Mouse (Mus musculus): ENCODE data around the gene Serpinb3d. TPM values are rescaled to one million over a fixed set of nuclear protein-coding genes. Genes with fewer than 3 reads are reported as not detected.

Serpinb3d gene
- not detected for polyA plus RNA-seq (2014; fragmentation: Illumina TruSeq; extraction: RNeasy Lipid Tissue Mini Kit (QIAGEN cat#74804); ENCODE audit: low read depth, low replicate concordance)

DNA sequence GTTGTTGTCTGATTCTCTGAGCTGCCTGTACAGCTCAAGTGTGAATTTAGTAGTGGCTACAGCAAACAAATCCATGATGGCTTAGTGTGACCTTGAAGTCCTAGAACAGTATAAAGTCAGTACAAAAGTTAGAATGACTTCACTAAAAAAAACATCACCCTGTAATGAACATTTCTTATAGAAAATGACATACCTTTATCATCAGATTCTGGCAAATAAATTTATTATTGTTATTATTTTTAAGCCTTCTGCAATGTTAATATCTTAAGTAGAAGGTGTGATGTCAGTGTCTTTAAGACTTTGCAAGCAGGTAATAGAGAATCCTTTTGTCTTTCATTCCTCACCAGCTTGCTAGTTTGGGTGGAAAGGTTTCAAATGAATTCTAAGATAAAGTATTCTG lies at the start of gene Serpinb3d:
Serpinb3d (minus strand) TSS at position 101 of the 400 bp plus-strand sequence.

DNA sequence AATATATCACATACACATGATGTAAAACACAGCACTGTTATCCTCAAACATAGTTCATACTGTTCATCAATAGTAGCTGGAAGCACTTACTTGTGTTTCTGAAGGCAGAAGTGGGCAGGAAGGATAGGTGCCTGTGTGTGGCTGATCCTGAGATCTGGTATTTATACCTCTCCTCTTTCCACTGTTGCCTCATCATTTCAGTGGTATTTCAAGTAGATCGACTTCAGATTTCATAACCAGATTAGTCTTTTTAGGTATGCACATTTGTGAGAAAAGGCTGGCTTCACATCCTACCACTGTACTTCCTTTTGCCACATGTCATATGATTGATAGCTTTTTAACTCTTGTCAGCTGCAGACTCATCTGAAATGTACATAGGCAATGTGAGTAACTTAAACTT lies 31.1 kb downstream of the Serpinb3d start, which contains the start of gene Serpinb3a:
Serpinb3a (minus strand) TSS at position 101 of the 400 bp plus-strand sequence.

Other genes with a start within 250 kb of the Serpinb3d start
- gene Serpinb5, start 222.3 kb downstream of the Serpinb3d start, polyA plus RNA-seq (2014; fragmentation: Illumina TruSeq; extraction: RNeasy Lipid Tissue Mini Kit (QIAGEN cat#74804); ENCODE audit: low read depth, low replicate concordance), result not detected
- gene Serpinb12, start 149.1 kb downstream of the Serpinb3d start, polyA plus RNA-seq (2014; fragmentation: Illumina TruSeq; extraction: RNeasy Lipid Tissue Mini Kit (QIAGEN cat#74804); ENCODE audit: low read depth, low replicate concordance), result not detected
- gene Serpinb13, start 102.5 kb downstream of the Serpinb3d start, polyA plus RNA-seq (2014; fragmentation: Illumina TruSeq; extraction: RNeasy Lipid Tissue Mini Kit (QIAGEN cat#74804); ENCODE audit: low read depth, low replicate concordance), result not detected
- not detected for gene Serpinb3a, start 31.2 kb downstream of the Serpinb3d start, polyA plus RNA-seq (2014; fragmentation: Illumina TruSeq; extraction: RNeasy Lipid Tissue Mini Kit (QIAGEN cat#74804); ENCODE audit: low read depth, low replicate concordance)
- not detected for gene Serpinb3b, start 194.9 kb upstream of the Serpinb3d start, polyA plus RNA-seq (2014; fragmentation: Illumina TruSeq; extraction: RNeasy Lipid Tissue Mini Kit (QIAGEN cat#74804); ENCODE audit: low read depth, low replicate concordance)
- not detected for gene Serpinb3c, start 194.9 kb upstream of the Serpinb3d start, polyA plus RNA-seq (2014; fragmentation: Illumina TruSeq; extraction: RNeasy Lipid Tissue Mini Kit (QIAGEN cat#74804); ENCODE audit: low read depth, low replicate concordance)

Measured in testis, adult 10 weeks (tissue).